Mouse (Mus musculus): ENCODE results near the gene Gm21969. TPM values are rescaled to one million over a fixed set of nuclear protein-coding genes. Genes with fewer than 3 reads are reported as not detected.

The Gm21969 gene
- polyA plus RNA-seq, 1 experiment from 2014 or later, result not detected

- peaks cover 11% of the 10 kb centered on the region; the same call in 1 of the 2 replicates for H3K36me3 ChIP-seq (replicated peaks)
- peak overlapping the region; percentile 26 for H3K9ac ChIP-seq
- no peaks in the 10 kb centered on the region for H3K9me3 ChIP-seq
- peak overlapping the region; percentile 12; the same call in 1 of the 2 replicates for H3K4me3 ChIP-seq
- peaks cover 24% of the 10 kb centered on the region for H3K4me1 ChIP-seq
- peaks cover 6% of the 10 kb centered on the region; the same call in 1 of the 2 replicates for H3K27me3 ChIP-seq (replicated peaks)
- peak; percentile 43 for ATAC-seq (replicated peaks)
- peak overlapping the region; percentile 60; the same call in 1 of the 2 replicates for H3K27ac ChIP-seq
- H3K4me2 ChIP-seq, result peak overlapping the region; percentile 43
- WGBS, result 3% methylated on average over 30 of the region's 30 CpGs
Measured at GRCm38 (mm10) chr4:139641829-139642425, 38.9 kb downstream of the Gm21969 start.

- WGBS, result 16% methylated on average over 9 of the region's 9 CpGs
- peak; percentile 41 for ATAC-seq (replicated peaks)
Measured at GRCm38 (mm10) chr4:139643972-139644371, 41.0 kb downstream of the Gm21969 start.

GRCm38 (mm10) chr4:139646916-139647315 is 43.9 kb downstream of the Gm21969 start:
- Histone ChIP-seq H3K9ac (no peak overlapping the region), H3K9me3 (no peaks in the 10 kb centered on the region), H3K36me3 (replicated peaks) (peaks cover 6% of the 10 kb centered on the region), H3K4me1 (peaks cover 8% of the 10 kb centered on the region), H3K27ac (no peak overlapping the region), H3K4me3 (no peak overlapping the region), H3K4me2 (no peak overlapping the region), H3K27me3 (replicated peaks) (peaks cover 6% of the 10 kb centered on the region; the same call in 1 of the 2 replicates)
- no peak for ATAC-seq (replicated peaks)
- 83% methylated on average over 7 of the region's 7 CpGs for WGBS

More at GRCm38 (mm10) chr4:139643972-139644371, 41.0 kb downstream of the Gm21969 start:
- no peak overlapping the region for H3K4me2 ChIP-seq
- H3K4me3 ChIP-seq, result no peak overlapping the region
- H3K27ac ChIP-seq, result no peak overlapping the region
- no peak overlapping the region for H3K9ac ChIP-seq
- H3K4me1 ChIP-seq, result peaks cover 24% of the 10 kb centered on the region
- peaks cover 6% of the 10 kb centered on the region; the same call in 1 of the 2 replicates for H3K27me3 ChIP-seq (replicated peaks)
- peaks cover 6% of the 10 kb centered on the region for H3K36me3 ChIP-seq (replicated peaks)
- no peaks in the 10 kb centered on the region for H3K9me3 ChIP-seq

- Histone ChIP-seq H3K4me1 (no peaks in the 10 kb centered on the region), H3K4me3 (no peak overlapping the region), H3K27ac (no peak overlapping the region), H3K27me3 (replicated peaks) (no peaks in the 10 kb centered on the region), H3K4me2 (no peak overlapping the region), H3K9me3 (no peaks in the 10 kb centered on the region), H3K36me3 (replicated peaks) (peaks cover 6% of the 10 kb centered on the region; the same call in 1 of the 2 replicates), H3K9ac (no peak overlapping the region)
- WGBS, result 83% methylated on average over 15 of the region's 15 CpGs
- ATAC-seq (replicated peaks), result no peak
Measured at GRCm38 (mm10) chr4:139650086-139650743, 47.2 kb downstream of the Gm21969 start.

- no peak for ATAC-seq (replicated peaks)
- Histone ChIP-seq H3K4me1 (no peaks in the 10 kb centered on the region), H3K9me3 (no peaks in the 10 kb centered on the region), H3K9ac (no peak overlapping the region), H3K4me2 (no peak overlapping the region), H3K4me3 (no peak overlapping the region), H3K27me3 (replicated peaks) (no peaks in the 10 kb centered on the region), H3K27ac (no peak overlapping the region), H3K36me3 (replicated peaks) (peaks cover 3% of the 10 kb centered on the region; the same call in 1 of the 2 replicates)
- WGBS, result 51% methylated on average over 11 of the region's 11 CpGs
Measured at GRCm38 (mm10) chr4:139650907-139651306, 47.9 kb downstream of the Gm21969 start.

DNA sequence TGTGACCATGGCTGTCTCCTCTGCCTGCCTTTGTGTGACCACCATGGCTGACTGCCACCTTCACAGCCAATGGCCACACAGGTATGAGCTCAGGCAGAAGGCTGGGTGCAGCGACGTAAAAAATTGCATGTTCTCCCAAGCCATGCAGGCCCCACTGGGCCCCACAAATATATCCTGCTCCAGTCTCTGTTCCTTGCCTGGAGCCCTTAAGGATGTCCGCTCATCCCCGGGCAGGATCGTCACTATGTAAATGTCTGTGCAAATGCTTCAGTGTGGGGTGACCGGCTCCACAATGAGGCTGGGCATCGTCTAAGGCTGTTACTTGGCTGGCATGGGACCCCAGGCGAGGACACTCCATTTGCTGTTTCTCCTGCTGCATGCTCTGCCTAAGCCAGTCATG is 50.3 kb downstream of the Gm21969 start, which contains the start of gene Tas1r2:
Gene Tas1r2, plus strand, starts transcription at position 301 of the 400 bp plus-strand sequence.
- no peak within 1 kb of the TSS for H3K9ac ChIP-seq
- ATAC-seq (replicated peaks), result no peak

DNA sequence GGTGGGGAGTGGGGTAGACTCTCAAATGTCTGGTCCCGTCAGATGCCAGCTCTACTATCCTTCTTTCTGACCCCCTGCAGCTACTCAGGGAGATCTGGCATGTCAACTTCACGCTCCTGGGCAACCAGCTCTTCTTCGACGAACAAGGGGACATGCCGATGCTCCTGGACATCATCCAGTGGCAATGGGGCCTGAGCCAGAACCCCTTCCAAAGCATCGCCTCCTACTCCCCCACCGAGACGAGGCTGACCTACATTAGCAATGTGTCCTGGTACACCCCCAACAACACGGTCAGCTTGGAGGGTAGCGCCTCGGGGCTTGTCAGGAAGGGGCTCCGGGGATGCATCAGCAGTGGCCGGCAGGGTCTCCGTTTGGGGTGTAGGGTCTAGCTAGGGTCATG is 58.9 kb downstream of the Gm21969 start:
- no peaks in the 10 kb centered on the region; the same call in 1 of the 2 replicates for H3K27me3 ChIP-seq (replicated peaks)
- WGBS, result 85% methylated on average over 14 of the region's 14 CpGs
- no peak overlapping the region for H3K9ac ChIP-seq
- H3K4me3 ChIP-seq, result no peak overlapping the region
- no peaks in the 10 kb centered on the region for H3K4me1 ChIP-seq
- H3K4me2 ChIP-seq, result no peak overlapping the region
- H3K27ac ChIP-seq, result no peak overlapping the region
- H3K9me3 ChIP-seq, result no peaks in the 10 kb centered on the region
- no peaks in the 10 kb centered on the region for H3K36me3 ChIP-seq (replicated peaks)
- no peak for ATAC-seq (replicated peaks)

More for the DNA sequence above, 50.3 kb downstream of the Gm21969 start, which contains the start of gene Tas1r2:
- Histone ChIP-seq H3K9me3 (no peaks in the 10 kb centered on the region), H3K4me3 (no peak within 1 kb of the TSS), H3K27me3 (replicated peaks) (no peaks in the 10 kb centered on the region), H3K4me2 (no peak within 1 kb of the TSS), H3K36me3 (replicated peaks) (no peaks in the 10 kb centered on the region; the same call in 1 of the 2 replicates), H3K4me1 (no peaks in the 10 kb centered on the region), H3K27ac (no peak within 1 kb of the TSS)
- 83% methylated on average over 8 of the region's 8 CpGs for WGBS

DNA sequence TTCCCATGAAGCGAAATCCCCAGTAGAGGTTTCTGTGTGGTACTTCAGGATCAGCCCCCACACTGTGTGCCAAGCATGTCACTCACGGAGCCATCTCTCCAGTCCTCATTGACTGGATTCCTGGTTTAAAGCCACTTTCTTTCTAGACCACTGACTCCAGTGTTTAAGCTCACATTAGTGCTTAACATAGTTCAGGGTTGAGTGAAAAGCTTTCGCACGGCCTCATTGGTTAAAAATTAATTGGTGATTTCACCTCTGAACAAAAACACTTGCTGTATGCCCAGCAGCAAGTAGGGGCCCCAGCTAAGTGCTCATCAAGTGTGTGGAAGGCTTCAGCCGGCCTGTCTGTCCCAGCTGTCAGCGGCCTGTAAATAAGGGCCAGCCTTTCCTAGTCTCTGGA is 64.6 kb downstream of the Gm21969 start:
- Histone ChIP-seq H3K9me3 (no peaks in the 10 kb centered on the region), H3K27me3 (replicated peaks) (no peaks in the 10 kb centered on the region; the same call in 1 of the 2 replicates), H3K9ac (no peak overlapping the region)

DNA sequence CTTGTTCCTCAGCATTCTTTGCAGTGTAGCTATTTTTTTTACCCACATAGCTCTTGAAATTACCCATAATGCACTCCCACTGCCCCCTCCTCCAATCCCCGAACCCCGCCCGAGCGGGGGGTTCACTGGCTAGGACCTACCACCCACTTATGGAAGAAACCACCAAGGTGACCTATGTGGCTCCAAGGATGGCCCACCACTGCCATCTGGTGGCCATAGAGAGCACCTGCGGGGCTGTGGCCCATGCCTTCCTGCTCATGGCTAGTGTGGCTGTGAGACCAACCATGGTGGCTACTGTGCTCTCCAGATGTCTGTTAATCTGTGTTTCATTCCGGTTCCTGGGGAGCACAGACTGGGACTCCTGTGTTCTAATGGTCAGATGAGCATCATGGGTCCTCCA is 66.9 kb downstream of the Gm21969 start:
- no peaks in the 10 kb centered on the region for H3K36me3 ChIP-seq (replicated peaks)
- no peaks in the 10 kb centered on the region for H3K27me3 ChIP-seq (replicated peaks)
- ATAC-seq (replicated peaks), result no peak
- H3K4me3 ChIP-seq, result no peak overlapping the region
- H3K4me2 ChIP-seq, result no peak overlapping the region
- H3K9me3 ChIP-seq, result no peaks in the 10 kb centered on the region
- no peak overlapping the region for H3K27ac ChIP-seq
- no peaks in the 10 kb centered on the region for H3K4me1 ChIP-seq
- WGBS, result 14% methylated on average over 6 of the region's 6 CpGs
- H3K9ac ChIP-seq, result no peak overlapping the region

More for the DNA sequence above, 64.6 kb downstream of the Gm21969 start:
- Histone ChIP-seq H3K36me3 (replicated peaks) (no peaks in the 10 kb centered on the region), H3K27ac (no peak overlapping the region), H3K4me3 (no peak overlapping the region), H3K4me2 (no peak overlapping the region), H3K4me1 (no peaks in the 10 kb centered on the region)
- 57% methylated on average over 6 of the region's 6 CpGs for WGBS
- no peak for ATAC-seq (replicated peaks)

GRCm38 (mm10) chr4:139675696-139676095 is 72.7 kb downstream of the Gm21969 start:
- Histone ChIP-seq H3K4me2 (no peak overlapping the region), H3K36me3 (replicated peaks) (no peaks in the 10 kb centered on the region), H3K9ac (no peak overlapping the region), H3K27me3 (replicated peaks) (no peaks in the 10 kb centered on the region), H3K4me3 (no peak overlapping the region), H3K4me1 (no peaks in the 10 kb centered on the region), H3K27ac (no peak overlapping the region), H3K9me3 (no peaks in the 10 kb centered on the region)
- ATAC-seq (replicated peaks), result no peak
- WGBS, result 56% methylated on average over 9 of the region's 9 CpGs

- no peaks in the 10 kb centered on the region for H3K4me1 ChIP-seq
- H3K9me3 ChIP-seq, result no peaks in the 10 kb centered on the region
- H3K9ac ChIP-seq, result no peak overlapping the region
- H3K36me3 ChIP-seq (replicated peaks), result no peaks in the 10 kb centered on the region
- H3K27ac ChIP-seq, result no peak overlapping the region
- H3K27me3 ChIP-seq (replicated peaks), result no peaks in the 10 kb centered on the region
- 73% methylated on average over 22 of the region's 22 CpGs for WGBS
- no peak overlapping the region for H3K4me2 ChIP-seq
- no peak overlapping the region for H3K4me3 ChIP-seq
- no peak for ATAC-seq (replicated peaks)
Measured at GRCm38 (mm10) chr4:139683728-139684638, 81.0 kb downstream of the Gm21969 start.

DNA sequence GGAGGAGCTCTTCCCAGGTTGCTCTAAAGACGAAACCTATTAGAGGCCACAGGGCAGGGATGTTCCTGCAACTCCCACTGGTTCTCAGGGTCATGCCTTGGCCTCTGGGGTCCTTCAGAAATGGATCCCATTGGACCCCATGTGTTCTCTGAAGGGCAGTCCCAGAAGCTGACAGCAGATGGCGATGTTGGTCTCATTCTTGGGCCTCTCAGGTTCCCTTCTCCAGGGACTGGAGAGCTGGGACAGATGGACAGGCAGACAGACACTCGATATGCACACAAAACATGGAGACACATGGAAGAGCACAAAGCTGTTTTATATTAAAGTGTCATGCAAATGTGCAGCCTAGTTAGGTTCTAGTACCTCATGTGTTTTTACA is 81.6 kb downstream of the Gm21969 start:
- Histone ChIP-seq H3K4me2 (no peak overlapping the region), H3K9me3 (no peaks in the 10 kb centered on the region), H3K4me1 (0 out of 2 replicates have a peak, but pooled peaks cover 3% of the 10 kb centered on the region), H3K9ac (no peak overlapping the region), H3K27me3 (replicated peaks) (no peaks in the 10 kb centered on the region), H3K4me3 (no peak overlapping the region), H3K27ac (no peak overlapping the region), H3K36me3 (replicated peaks) (no peaks in the 10 kb centered on the region)
- no peak for ATAC-seq (replicated peaks)
- WGBS, result 8% methylated on average over 3 of the region's 3 CpGs

Measured in midbrain, embryonic 15.5 days (tissue).